Mouse (Mus musculus) cerebellum, adult 11-12 months (tissue): ENCODE measurements around the gene Mfsd5.
A peak's percentile ranks its signal among the peaks of the same experiment; 100 is the strongest.

ENCODE experiments used
- DNase-seq: peaks from one replicate; pipeline ENCODE4 v3.0.0; 2022

Mfsd5 gene

DNA sequence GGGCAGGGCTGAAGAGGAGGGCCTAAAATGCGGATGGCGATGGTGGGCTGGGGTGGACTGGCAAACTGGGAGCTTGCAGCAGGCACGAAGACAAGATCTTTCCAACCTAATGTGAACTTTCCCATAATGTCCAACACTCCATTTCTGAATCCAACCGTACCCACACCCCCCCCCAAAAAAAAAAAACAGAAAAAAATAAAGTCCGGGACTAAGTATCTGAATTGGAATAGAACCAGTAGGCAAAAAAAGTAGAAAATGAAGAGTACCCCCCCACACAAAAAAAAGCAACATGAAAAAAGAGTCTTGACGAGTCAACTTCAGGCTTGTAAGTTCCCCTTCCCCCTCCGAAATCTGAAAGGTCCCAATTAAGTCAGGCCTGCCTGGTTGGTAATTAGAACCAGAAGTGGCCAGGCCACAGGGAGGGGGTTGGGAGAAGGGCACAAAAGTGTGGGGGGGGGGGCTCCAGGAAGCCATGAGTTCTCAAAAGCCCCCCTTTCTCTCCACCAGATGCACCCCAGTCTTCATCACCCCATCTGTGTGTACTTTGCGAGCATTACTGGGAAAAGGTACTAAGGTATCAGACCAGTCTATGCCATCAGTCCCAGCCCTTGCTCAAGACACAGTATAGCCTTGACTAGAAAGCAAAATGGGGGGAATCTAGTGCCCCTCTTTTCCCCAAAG, 31.0 kb upstream of the Mfsd5 start:
- DNase-seq, result peak; percentile 31

DNA sequence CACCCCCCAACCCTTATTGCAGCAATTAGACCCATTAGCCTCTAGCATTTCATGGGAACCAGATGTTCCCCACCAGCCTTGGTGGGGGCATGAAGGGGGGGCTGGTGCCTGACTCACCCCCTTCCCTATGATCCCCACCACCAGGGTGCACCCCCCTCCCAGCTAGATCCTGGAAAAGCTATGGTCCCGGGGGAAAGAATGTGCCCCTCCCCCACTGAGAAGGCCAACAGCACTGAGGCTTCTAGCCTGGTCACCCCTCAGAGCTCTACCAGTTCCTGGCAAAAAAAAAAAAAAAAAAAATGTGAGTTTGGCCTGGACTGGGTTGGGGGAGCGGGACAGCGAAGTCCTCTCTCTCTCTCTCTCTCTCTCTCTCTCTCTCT, 30.5 kb upstream of the Mfsd5 start:
- peak; percentile 48 for DNase-seq

DNA sequence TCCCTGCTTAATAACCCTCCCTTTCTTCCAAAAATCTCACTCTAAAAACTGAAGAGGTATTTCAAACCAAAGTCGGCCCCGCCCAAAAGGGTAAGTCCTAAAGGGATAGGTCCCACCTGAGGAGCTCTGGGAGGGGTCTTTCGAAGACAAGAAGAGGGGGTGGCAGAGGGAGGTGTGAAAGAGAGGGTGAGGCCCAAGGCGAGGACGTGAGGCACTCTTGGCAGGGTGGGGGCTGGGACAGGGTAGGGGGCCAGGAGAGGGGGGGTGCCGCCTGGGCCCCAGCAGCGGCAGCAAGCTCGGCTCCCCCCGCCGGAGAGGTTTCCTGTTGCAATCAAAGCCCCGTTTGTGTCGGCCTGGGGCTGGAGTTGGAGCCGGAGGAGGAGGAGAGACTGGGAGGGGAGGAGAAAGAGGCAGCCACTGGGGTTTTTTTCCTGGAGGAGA, 30.0 kb upstream of the Mfsd5 start:
- DNase-seq, result peak; percentile 31

DNA sequence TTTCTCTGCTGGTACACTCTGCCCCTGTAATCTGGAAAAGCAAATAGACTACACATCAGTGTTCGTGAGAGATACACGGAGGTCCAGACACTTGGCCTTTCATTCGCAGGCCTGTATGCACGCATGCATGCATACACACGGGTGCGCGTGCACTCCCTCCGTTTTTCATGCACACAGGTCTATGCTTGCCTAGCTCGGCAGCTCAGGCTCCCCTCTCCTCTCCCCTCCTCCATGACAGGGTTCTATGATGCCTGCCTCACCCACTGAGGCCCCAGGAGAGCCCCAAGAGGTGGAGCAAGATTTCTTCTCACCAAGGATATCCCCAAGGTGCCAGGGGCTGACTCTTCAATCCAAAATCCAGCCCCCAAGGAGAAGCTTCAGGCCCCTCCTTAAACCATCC, 29.3 kb upstream of the Mfsd5 start:
- DNase-seq, result no peak

DNA sequence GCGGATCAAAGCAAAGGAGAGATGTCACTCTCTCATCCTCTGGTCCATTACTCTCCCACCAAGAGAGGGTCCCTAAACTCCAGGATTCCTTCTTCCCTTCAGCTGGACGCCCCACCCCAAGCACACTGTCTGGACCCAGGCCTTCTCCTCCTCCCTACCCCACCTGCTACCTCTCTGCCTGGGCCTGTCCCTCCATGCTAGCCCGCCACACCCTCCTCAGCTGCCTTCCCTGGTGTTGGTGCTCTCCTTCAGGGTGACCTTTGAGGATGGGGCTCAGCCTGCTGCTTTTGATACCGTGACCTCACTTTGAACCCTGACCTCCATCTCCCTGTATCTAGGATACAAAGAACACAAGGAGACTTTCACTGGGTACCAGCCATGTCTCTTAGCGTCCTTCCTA, 28.7 kb upstream of the Mfsd5 start:
- no peak for DNase-seq

DNA sequence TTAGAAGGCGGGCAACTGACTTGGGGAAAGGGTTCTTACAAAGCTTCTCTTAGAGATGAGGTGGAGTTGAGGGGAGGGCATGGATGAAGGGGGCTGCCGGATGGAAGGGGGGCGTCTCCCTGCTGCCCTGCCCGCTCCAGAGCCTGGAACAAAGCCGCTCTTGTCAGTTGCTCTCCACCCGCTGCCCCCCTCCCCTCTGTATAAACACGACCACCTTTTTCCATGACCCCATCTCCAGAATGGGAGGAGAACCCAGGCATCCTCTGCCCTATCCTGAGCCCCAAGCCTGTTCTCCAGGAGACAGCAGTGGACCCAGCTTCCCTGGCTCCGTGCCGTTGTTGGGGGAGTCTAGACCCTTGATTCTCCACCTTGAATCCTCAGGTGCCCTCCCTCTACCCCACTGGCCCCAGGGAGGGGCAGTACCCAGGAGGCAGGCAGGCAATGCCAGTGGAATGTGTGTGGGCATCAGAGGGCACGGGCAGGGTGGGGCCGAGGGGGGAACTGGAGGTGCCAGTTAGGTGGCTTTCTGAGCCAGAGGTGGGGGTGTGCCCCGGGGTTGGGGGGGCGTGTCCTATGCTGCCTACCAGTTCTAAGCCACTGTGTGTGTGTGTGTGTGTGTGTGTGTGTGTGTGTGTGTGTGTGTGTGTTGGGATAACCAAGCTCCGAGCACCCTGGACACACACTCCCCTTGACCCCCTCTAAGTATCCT, 23.6 kb upstream of the Mfsd5 start:
- peak; percentile 43 for DNase-seq

DNA sequence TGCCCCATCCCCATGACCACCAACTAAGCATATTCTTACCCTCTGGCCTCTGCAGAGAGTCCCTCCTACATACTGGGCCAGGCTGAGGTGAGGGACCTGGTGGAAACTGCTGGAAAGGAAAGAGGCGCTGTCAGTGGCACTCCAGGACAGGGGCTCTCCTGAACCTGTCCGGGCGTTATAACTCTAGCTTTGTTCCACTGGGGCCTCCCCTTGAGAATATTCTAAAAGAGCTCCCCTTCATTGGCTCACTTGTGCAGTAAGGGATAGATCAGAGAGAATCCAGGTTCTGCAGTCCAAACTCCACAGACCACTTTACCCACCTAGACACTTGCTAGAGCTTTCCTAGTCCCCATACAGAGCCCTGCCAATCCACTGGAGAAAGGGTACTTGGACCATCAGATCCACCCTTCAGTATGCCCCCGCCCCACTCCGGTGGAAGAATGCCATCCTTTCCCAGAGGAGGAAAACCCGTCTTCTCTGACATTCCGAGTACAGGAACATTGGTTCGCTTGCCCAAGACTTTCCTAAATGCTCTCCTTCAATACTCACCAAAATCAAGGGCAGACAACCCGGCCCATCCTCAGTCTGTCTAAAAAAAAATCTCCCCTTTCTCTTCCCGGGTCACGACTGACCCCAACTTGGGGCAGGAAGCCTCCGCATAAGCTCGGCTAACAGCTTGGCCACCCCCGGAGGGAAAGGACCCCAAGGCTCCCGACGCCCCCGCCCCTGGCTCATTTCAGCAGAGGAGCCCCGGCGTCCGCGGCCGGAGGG, 22.6 kb upstream of the Mfsd5 start:
- DNase-seq, result peak; percentile 51

DNA sequence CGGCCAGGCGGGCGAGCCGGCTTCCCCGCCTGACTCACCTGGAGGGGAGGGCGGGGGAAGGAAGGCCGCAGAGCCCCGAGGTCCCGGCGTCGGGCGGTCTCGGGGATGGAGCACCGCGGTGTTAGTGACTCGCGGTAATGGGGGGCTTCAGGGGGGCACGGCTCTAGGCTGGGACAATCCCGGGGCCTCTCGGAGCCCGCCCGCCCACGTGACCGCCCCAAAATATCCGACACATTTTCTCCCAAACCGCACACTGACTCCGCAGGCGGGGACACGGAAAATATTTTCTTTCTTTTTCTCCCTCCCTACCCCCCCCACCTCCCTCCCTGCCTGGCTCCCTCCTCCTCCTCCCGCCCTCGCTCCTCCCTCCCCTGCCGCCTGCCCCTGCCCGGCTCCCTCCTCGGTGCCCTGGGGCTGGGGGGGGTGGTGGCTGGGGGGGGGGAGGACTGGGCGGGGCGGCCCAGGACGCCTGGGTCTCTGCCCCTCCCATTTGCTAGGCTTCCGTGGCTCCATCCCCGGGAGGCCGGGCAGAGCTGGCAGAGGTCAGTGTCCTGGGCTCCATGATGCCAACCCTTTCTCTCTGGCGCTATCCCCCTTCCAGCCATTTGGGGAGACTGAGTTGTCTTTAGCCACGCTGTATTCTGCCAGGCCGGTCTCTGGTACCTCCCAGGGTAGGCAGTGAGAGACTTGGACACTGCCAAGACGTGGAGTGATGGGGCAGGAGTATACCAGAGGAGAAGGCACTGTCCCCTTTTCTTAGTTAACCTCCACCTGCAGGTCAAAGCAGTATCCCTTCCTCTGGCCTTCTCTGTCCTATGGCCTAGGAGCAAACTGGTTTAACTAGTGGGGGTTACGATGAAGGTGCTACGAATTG, 21.8 kb upstream of the Mfsd5 start, which contains the start of gene Rarg:
Gene Rarg (minus strand): TSS at position 316 of the 874 bp plus-strand sequence.
- peak; percentile 81 for DNase-seq

DNA sequence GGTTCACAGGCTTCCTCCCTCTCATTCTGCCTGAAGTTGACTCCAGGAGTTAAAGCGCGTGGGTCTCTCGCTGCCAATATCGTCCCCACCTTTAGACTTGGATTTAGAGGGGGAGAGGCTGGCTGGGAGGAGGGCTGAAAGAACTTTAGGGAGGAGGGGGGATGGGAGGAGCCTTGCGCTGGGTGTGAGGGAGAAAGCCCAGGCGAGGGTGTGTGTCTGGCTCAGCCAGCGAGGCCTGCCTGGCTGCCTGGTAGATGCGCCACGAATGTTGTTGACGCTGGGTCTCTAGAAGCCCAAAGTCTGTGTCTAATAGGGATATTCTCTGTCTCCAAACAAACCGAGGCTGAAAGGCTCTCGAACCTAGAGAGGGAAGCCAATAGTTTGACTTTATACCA, 21.2 kb upstream of the Mfsd5 start:
- peak; percentile 70 for DNase-seq

DNA sequence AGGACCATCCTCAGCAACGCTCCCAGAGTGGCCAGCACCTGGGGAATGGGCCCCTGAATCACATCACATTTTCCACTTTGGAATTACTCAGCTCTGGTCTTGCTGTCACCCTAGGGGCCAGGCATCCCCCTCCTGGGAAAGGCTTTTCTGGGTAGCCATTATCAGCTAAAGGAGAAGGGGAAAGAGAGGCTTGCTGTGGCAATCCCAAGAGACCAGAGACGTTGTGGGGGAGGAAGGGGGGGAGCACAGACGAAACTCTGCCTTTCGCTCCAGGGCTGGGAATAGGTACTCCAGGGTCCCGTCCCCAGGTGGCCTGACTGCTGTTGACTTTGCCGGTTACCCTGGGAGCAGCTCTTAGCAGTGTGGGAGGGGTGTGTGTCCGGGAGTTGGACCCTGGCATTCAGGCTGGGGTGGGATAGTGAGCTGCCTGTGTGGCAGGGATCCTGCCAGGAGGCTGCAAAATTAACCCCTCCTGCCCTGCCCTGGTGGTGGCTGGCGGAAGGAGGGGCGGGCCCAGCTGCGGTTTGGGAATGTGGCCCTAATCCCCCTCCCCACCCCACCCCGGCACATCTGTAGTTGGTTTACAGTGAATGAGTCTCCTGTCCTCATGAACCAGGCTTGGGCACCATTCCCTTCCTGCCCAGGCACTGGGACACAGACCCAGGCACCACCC, 20.5 kb upstream of the Mfsd5 start:
- DNase-seq, result peak; percentile 57

DNA sequence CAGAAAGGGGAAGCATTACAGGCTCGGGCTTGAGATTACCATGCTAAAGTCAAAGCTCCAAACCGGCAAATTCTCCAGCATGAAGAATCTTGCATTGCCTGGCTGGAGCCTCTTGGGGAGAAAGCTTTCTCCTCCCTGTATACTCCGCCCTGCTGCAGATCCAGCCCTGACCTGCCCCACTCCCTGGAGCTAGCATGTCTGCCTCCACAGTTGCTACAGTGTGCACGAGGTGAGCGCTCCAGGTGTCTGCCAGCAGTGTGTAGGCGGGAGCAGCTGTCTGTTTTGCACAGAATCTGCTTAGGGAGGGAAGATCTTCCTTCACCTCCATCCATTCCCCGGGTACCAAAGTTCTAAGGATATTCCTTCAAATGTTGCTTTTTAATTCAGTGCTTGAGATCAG, 16.7 kb upstream of the Mfsd5 start:
- no peak for DNase-seq

DNA sequence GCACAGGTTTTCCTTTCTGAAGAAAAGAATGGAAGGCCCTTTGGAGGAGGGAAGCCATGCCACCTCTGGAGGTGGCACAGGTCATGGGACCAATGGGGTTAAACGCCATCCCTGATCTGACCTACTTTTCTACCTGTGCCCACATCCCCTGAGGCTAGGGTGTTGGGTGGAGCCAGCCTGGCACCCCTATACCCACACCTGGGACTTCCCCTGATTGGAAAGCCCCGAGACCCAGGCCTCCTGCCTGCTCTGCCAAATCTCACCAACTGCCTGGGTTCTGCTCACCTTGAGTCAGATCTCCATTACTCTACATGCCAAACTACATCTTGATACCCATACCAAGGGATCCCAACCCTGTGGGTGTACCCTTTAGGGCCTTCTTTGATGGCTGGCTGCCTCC, 16.2 kb upstream of the Mfsd5 start:
- no peak for DNase-seq

DNA sequence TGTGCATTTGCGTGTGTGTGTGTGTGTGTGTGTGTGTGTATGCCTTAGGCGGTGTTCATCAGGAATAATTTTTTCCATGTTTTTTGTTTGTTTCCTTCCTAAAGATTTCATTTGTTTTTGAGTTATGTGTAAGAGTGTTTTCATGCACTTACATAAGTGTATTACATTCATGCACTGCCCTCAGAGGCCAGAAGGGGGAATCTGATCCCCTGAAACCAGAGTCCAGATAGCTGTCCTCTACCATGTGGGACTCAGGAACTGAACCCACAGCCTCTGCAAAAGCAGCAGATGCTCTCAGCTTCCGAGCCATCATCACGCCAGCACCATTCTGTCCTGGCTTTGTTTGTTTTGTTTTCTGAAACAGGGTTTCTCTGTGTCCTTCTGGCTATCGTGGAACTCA, 13.7 kb upstream of the Mfsd5 start:
- no peak for DNase-seq

DNA sequence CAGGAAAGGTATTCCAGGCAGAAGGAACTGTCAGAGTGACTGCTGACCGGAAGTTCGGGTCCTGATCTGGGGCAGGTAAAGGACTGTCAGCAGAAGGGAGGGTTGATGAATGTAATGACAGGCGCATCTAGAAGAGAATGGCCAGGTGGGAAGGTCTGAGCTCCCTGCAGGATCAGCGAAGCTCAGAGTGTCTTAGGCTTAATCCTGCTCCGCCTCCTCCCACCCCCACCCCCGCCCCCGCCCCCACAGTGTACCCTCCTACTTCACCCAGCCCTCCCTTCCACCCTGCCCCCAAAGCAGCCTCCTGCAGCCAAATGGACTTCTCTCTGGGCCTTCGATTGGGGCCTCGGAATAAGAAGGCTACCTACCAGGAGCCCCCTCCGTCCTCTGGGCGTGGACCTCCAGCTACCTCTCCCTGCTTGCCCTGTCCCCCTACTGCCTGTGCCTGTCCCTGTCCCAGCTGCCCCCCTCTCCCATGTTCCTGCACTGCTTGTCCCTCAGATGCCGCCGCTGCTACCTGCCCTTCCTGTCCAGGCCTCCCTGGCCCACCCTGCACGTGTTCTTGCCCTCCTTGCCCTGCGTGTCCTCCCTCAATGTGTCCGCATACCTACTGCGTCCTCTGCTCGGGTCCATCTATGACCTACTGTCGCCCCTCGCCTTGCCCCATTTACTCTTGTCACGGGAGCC, 8.8 kb upstream of the Mfsd5 start, which contains the start of gene Gm9918:
Gene Gm9918 (plus strand): TSS at position 290 of the 687 bp plus-strand sequence.
- DNase-seq, result no peak

DNA sequence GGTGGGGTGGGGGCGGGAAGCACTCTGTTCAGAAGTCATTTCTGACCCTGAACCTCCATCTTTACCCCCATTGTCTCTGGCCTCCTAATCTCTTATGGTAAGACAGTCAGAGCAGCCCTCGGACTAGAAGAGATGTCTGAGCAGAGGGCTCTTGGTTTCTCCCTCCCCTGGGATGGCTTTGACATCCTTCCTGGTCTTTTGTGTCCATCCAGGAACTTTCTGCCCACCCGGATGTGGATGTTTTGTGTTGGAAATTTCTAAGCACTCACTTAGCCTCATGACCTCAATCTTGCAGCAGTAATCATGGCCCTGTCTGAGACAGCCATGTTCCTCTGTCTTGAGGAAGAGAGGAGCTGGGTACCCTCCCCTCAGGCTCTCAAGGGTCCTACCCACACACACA, 7.8 kb upstream of the Mfsd5 start:
- no peak for DNase-seq

DNA sequence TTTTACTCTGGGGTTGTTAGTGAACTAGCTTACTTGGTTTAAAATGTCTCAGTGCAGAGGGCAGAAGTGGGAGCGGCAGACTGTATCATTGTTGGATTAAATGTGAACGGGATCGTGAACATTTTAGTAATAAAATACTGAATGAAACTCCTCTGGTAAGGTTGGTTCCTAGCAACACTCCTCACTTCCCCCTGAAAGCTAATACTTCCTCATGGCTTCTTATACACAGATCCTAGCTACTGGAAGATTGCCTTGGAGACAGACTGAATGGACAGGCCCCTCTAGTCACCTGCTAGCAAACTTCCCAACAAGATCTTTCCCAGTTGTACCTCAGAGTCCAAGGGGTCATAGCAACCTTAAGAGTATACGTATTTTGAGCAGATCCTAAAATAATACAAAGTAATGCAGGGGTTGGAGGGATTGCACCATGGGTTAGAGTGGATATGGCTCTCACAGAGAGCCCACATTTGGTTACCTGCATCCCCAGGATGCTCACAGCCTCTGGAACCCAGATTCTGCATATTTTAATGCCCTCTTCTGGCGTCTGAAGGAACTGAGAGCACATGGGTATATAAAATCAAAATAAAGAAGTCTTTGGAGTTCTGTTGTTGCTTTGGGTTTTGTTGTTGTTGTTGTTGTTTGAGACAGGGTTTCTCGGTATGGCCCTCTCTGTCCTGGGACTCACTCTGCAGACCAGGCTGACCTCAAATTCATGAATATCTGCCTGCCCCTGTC, 5.1 kb upstream of the Mfsd5 start:
- DNase-seq, result no peak

DNA sequence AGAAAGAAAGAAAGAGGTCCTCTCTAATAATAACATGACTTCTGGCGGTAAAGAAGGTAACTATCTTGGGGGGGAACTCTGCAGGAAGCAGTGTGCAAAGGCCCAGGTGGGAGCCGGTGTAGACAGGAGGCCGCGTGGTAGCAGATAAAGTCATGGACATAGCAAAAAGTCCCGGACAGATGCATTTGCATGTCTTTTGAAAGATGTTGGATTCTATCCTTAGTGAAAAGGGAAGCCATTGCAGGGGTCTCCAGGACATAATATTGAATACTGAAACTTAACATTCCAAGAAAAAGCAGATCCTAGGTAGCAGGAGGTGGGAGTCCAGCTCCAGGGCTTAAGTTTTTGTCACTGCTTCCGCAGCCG, 545 bp upstream of the Mfsd5 start:
- DNase-seq, result no peak

DNA sequence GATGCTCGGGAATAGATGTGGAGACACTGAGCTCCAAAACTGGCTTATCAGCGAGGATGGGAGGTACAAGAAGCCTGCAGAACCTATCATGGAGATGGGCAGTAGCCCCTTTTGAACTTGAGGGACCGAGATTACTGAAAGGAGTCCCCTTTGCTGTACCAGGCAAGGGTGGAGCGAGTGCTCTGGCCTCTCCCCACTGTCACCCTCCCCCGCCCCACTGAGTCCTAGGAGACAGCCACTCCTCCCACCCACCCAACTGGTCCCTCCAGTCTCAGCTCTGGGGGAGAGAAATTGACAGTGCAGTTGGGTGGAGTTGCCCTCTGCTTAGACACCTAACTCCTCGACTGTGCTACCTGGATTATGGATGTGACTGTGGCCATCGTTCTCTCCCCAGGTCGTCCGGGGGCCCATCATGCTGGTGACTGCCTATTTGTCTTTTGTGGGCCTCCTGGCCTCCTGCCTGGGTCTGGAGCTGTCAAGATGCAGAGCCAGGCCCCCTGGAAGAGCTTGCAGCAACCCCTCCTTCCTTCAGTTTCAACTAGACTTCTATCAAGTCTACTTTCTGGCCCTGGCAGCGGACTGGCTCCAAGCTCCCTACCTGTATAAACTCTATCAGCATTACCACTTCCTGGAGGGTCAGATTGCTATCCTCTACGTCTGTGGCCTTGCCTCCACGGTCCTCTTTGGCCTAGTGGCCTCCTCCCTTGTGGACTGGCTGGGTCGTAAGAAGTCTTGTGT, 698 bp downstream of the Mfsd5 start:
- peak; percentile 58 for DNase-seq

DNA sequence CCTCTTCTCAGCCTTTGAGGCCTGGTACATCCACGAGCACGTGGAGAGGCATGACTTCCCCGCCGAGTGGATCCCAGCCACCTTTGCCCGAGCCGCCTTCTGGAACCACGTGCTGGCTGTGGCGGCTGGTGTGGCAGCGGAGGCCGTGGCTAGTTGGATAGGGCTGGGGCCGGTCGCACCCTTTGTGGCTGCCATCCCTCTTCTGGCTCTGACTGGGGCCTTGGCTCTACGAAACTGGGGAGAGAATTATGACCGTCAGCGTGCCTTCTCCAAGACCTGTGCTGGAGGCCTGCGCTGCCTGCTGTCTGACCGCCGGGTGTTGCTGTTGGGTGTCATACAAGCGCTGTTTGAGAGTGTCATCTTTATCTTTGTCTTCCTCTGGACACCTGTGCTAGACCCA, 1.4 kb downstream of the Mfsd5 start:
- no peak for DNase-seq
